Mouse (Mus musculus): ENCODE measurements around the gene Tns1. TPM values are rescaled to one million over a fixed set of nuclear protein-coding genes. Genes with fewer than 3 reads are reported as not detected.

Gene Tns1
- polyA plus RNA-seq, 1 experiment = 111 TPM

DNA sequence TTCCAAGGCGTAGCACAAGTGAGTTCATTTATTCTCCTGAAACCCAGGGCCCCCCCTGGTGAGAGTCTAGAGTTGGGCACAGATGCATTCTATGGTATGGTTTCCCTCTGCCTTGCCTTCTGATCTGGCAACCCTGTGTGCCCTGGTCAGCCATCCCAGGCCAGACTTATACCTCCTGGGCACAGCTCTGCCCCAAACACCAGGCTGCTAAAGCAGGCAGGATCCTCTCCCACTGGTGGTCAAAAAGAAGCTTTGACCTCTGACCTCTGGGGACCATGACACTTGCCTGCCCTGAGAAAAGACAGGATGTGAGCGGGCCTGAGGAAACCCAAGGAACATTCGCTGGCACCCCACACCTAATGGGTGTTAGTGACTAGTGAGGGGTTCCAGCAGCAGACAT, 114.8 kb downstream of the Tns1 start:
- H3ac ChIP-seq (ENCODE audit: control insufficient read depth, insufficient read length) = no peak overlapping the region
- no peak overlapping the region for H3K4me2 ChIP-seq (ENCODE audit: low read depth)
- H3K36me3 ChIP-seq (ENCODE audit: control insufficient read depth, insufficient read depth) = peaks cover 4% of the 10 kb centered on the region
- H3K4me3 ChIP-seq = no peak overlapping the region
- no peaks in the 10 kb centered on the region for H3K27me3 ChIP-seq (ENCODE audit: control insufficient read depth, insufficient read depth, insufficient read length)
- H3K79me2 ChIP-seq (ENCODE audit: control insufficient read depth, insufficient read depth) = peaks cover 78% of the 10 kb centered on the region
- no peak for TF ChIP-seq MYOD1 (IDR thresholded peaks at IDR 0.05; ENCODE audit: control insufficient read depth in 1 of 3, insufficient read length in 2 of 3, low read depth in 2 of 3)
- TF ChIP-seq MYOG (IDR thresholded peaks at IDR 0.05; ENCODE audit: control insufficient read depth in 1 of 3, insufficient read depth in 1 of 3, insufficient read length in 2 of 3, low read depth in 2 of 3) = no peak
- TF ChIP-seq POLR2AphosphoS2 (IDR thresholded peaks at IDR 0.05; ENCODE audit: insufficient read length, low read depth) = no peak
- no peak for TF ChIP-seq MAX (IDR thresholded peaks at IDR 0.05; ENCODE audit: low read depth)
- no peak for TF ChIP-seq SRF (IDR thresholded peaks at IDR 0.05; ENCODE audit: control insufficient read depth, insufficient read length, low read depth)
- TF ChIP-seq TCF12 (IDR thresholded peaks at IDR 0.05; ENCODE audit: insufficient read depth, poor library complexity, severe bottlenecking) = no peak
- TF ChIP-seq E2F4 (IDR thresholded peaks at IDR 0.05; ENCODE audit: insufficient read depth) = no peak
- TF ChIP-seq REST (IDR thresholded peaks at IDR 0.05; ENCODE audit: insufficient read depth, insufficient read length) = no peak
- no peak for TF ChIP-seq POLR2A (IDR thresholded peaks at IDR 0.05; ENCODE audit: insufficient read length, low read depth)
- no peak for TF ChIP-seq USF1 (IDR thresholded peaks at IDR 0.05; ENCODE audit: low read depth)
- no peak for TF ChIP-seq CEBPB (IDR thresholded peaks at IDR 0.05; ENCODE audit: insufficient read depth, poor library complexity, severe bottlenecking)

- Histone ChIP-seq H3K4me2 (ENCODE audit: low read depth) (peak overlapping the region; percentile 58), H3K4me3 (no peak overlapping the region), H3K79me2 (ENCODE audit: control insufficient read depth, insufficient read depth) (peaks cover 73% of the 10 kb centered on the region), H3K27me3 (ENCODE audit: control insufficient read depth, insufficient read depth, insufficient read length) (no peaks in the 10 kb centered on the region), H3ac (ENCODE audit: control insufficient read depth, insufficient read length) (no peak overlapping the region), H3K36me3 (ENCODE audit: control insufficient read depth, insufficient read depth) (peaks cover 4% of the 10 kb centered on the region)
- no peak for TF ChIP-seq SRF (IDR thresholded peaks at IDR 0.05; ENCODE audit: control insufficient read depth, insufficient read length, low read depth)
- no peak for TF ChIP-seq POLR2AphosphoS2 (IDR thresholded peaks at IDR 0.05; ENCODE audit: insufficient read length, low read depth)
- no peak for TF ChIP-seq TCF3 (IDR thresholded peaks at IDR 0.05; ENCODE audit: insufficient read length, low read depth)
These were observed 115.3 kb downstream of the Tns1 start for GRCm38 (mm10) chr1:74008966-74009365.

DNA sequence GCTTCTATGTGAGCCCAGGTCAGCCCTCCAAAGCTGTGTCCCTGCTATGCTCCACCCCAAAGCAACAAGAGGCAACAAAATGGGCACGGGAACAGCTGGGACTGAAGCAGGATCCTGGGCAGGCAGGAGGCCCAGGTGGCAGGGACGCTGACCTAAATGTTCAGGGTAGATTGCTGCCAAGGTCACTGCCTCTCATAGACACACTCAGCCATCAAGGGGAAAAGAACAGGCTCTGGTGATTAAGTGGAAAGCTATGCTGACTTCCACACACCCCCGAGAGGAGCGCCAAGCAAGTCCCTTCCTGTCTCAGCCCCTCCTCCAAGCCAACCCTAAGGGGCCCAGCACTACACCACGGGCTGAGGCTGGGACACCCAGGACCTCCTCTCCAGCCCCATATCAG, 115.8 kb downstream of the Tns1 start:
- Histone ChIP-seq H3K27me3 (ENCODE audit: control insufficient read depth, insufficient read depth, insufficient read length) (no peaks in the 10 kb centered on the region), H3K4me2 (ENCODE audit: low read depth) (peak overlapping the region; percentile 58), H3K79me2 (ENCODE audit: control insufficient read depth, insufficient read depth) (peaks cover 68% of the 10 kb centered on the region), H3K4me3 (no peak overlapping the region), H3ac (ENCODE audit: control insufficient read depth, insufficient read length) (no peak overlapping the region), H3K36me3 (ENCODE audit: control insufficient read depth, insufficient read depth) (peaks cover 4% of the 10 kb centered on the region)
- TF ChIP-seq MYOG (IDR thresholded peaks at IDR 0.05; ENCODE audit: control insufficient read depth in 1 of 3, insufficient read depth in 1 of 3, insufficient read length in 2 of 3, low read depth in 2 of 3) = peak in 2 of 3 experiments; percentile 52 to 76
- no peak for TF ChIP-seq POLR2A (IDR thresholded peaks at IDR 0.05; ENCODE audit: insufficient read length, low read depth)
- TF ChIP-seq MYOD1 (IDR thresholded peaks at IDR 0.05; ENCODE audit: control insufficient read depth in 1 of 3, insufficient read length in 2 of 3, low read depth in 2 of 3) = peak in 2 of 3 experiments; percentile 56 to 74

DNA sequence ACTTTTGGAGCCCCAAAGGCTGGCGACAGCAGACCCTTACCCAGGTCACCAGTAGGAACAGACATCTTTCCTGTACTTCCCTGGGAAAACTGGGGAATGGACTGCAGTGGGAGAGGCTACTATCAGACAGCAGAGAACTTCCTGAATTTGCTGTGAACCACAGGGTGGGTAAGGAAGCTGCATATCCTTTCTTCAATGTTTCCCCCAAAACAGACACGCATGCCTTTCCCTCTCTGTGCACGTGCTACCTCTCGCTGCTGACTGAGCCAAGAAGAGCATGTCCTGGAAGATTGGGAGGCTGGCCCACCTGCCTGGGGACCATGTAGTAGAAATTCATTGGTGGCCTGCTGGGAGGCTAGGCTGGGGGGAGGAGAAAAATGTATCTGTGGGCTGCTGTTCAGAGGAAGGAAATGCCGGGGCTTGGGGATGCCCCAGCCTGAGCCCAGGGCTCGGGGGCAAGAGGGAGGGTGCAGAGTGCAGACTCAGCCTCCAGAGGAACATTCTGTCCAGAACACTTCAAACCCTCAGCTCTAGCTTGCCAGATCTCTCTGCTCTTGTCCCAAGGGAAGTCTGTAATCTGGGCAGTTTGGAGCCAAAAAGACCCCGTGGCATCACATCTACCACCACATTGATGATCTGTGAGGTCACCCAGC, 116.7 kb downstream of the Tns1 start:
- Histone ChIP-seq H3K4me2 (ENCODE audit: low read depth) (peak overlapping the region; percentile 58), H3K4me3 (no peak overlapping the region)

GRCm38 (mm10) chr1:74005020-74005419, 119.2 kb downstream of the Tns1 start:
- Histone ChIP-seq H3K4me3 (no peak overlapping the region), H3K27me3 (ENCODE audit: control insufficient read depth, insufficient read depth, insufficient read length) (no peaks in the 10 kb centered on the region), H3K4me2 (ENCODE audit: low read depth) (peak overlapping the region; percentile 22), H3ac (ENCODE audit: control insufficient read depth, insufficient read length) (no peak overlapping the region), H3K36me3 (ENCODE audit: control insufficient read depth, insufficient read depth) (peaks cover 4% of the 10 kb centered on the region), H3K79me2 (ENCODE audit: control insufficient read depth, insufficient read depth) (peaks cover 40% of the 10 kb centered on the region)
- TF ChIP-seq MYOD1 (IDR thresholded peaks at IDR 0.05; ENCODE audit: control insufficient read depth in 1 of 3, insufficient read length in 2 of 3, low read depth in 2 of 3) = peak in 1 of 3 experiments; percentile 26
- TF ChIP-seq MAX (IDR thresholded peaks at IDR 0.05; ENCODE audit: low read depth) = no peak

More for the DNA sequence above, 116.7 kb downstream of the Tns1 start:
- Histone ChIP-seq H3ac (ENCODE audit: control insufficient read depth, insufficient read length) (no peak overlapping the region), H3K79me2 (ENCODE audit: control insufficient read depth, insufficient read depth) (peaks cover 62% of the 10 kb centered on the region), H3K27me3 (ENCODE audit: control insufficient read depth, insufficient read depth, insufficient read length) (no peaks in the 10 kb centered on the region), H3K36me3 (ENCODE audit: control insufficient read depth, insufficient read depth) (peaks cover 4% of the 10 kb centered on the region)
- TF ChIP-seq TCF12 (IDR thresholded peaks at IDR 0.05; ENCODE audit: insufficient read depth, poor library complexity, severe bottlenecking) (no peak), POLR2A (IDR thresholded peaks at IDR 0.05; ENCODE audit: insufficient read length, low read depth) (no peak), SRF (IDR thresholded peaks at IDR 0.05; ENCODE audit: control insufficient read depth, insufficient read length, low read depth) (no peak), E2F4 (IDR thresholded peaks at IDR 0.05; ENCODE audit: insufficient read depth) (no peak), MYOG (IDR thresholded peaks at IDR 0.05; ENCODE audit: control insufficient read depth in 1 of 3, insufficient read depth in 1 of 3, insufficient read length in 2 of 3, low read depth in 2 of 3) (no peak), USF1 (IDR thresholded peaks at IDR 0.05; ENCODE audit: low read depth) (no peak)
